Mouse (Mus musculus): ENCODE results near the gene Tmem127. TPM values are rescaled to one million over a fixed set of nuclear protein-coding genes. Genes with fewer than 3 reads are reported as not detected.
"Not testable (repeated sequence)": the region's sequence is repeated elsewhere in the genome, so short reads cannot be mapped to it uniquely, and the experiment has no call there.

Tmem127 gene
- 100 to 1,000 TPM in 1 of 2 experiments, 10 to 100 TPM in 1; 99.7 to 105 TPM for total RNA-seq (2021)
- long read RNA-seq, experiment 1, full-length matches to known transcripts: 9 of 38 reads
- long read RNA-seq, experiment 1, partial matches to known transcripts: 2 of 38 reads
- long read RNA-seq, experiment 1, other reads (novel, unspliced or antisense): 27 of 38 reads
- long read RNA-seq, experiment 2, full-length matches to known transcripts: 4 of 27 reads
- long read RNA-seq, experiment 2, partial matches to known transcripts: 3 of 27 reads
- long read RNA-seq, experiment 2, other reads (novel, unspliced or antisense): 20 of 27 reads

DNA sequence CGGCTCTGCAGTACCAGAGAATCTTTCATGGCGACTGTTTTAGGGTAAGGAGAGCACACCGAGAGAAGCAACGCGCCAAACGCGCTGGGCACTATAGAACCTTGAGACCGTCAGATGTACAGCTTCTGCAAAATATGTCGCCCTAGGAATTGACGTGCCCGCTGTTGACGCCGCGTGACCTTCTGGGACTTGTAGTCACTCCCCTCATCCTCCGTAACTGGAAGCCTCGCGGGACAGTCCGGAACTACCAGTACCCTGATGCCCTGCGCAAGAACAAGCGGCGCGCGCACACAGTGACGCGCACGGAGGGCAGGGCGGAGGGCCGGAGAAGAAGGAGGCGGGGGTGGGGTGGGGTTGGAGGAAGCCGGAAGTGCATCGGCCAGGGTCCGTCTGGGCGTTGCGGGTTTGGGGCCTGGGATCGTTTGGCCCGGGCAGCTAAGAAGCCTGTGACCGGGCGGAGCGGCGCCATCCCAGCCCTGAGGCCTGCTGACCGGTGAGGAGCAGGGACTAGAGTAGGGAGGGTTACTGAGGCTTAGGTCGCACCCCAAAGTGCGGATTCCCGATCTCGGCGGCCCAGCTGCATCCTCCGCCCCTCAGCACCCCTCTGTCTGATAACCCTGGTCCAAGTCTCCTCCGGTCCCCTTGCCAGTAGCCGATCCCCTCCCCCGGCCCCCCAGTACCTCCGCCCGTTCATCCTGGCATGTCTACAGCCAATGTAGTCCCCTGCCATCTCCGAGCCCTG is at the start of gene Tmem127, which contains the start of gene Ciao1:
Gene Tmem127, plus strand, starts transcription at position 317 of the 742 bp plus-strand sequence.
Gene Ciao1, minus strand, starts transcription at position 225 of the 742 bp plus-strand sequence.
- peak; percentile 98 for DNase-seq (ENCODE audit: low spot score in 2 of 2)
- intact Hi-C loops (cut with DNase I): loop anchor here (5.0 kb wide), 1 partner anchor 95 kb away; no protein-coding TSS in a partner anchor

DNA sequence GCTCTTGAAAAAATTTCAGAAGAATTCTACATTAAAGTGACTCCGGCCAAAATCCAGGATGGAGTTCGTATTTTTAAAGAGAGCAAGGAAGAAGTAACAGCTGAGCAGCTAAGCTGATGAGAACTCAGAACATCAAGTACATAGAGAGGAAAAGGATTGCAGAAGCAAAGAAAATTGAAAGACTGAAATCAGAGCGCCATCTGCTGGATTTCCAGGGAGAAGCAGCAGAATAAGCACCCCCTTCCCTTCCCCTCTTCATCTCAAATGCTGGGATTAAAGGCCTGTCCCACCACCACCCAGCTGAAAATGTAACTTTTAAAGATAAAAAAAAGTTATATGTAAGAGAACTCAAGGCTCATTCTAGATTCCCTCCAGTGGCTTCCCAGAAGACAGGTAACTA is 42.8 kb upstream of the Tmem127 start:
- intact Hi-C loops (cut with DNase I): loop anchor here (1.0 to 10.0 kb wide), 3 partner anchors 39 to 180 kb away; partner anchors contain the start of gene Blvra
- DNase-seq (ENCODE audit: low spot score in 2 of 2): peak; percentile 41 to 75

DNA sequence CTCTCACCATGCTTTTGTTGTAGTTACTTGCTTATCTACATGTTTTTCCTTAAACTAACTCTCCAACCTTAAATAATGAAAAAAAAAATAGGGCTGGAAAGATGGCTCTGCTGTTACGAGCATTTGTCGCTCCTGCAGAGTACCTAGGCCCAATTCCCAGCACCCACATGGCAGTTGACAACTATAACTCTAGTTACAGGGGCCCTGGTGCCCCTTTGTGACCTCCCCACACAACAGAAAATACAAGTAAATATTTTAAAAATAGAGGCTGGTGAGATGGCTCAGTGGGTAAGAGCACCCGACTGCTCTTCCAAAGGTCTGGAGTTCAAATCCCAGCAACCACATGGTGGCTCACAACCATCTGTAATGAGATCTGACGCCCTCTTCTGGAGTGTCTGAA is 41.8 kb upstream of the Tmem127 start:
- intact Hi-C loops (cut with DNase I): loop anchor here (1.0 to 10.0 kb wide), 3 partner anchors 40 to 181 kb away; partner anchors contain the start of gene Blvra
- DNase-seq (ENCODE audit: low spot score in 2 of 2): not testable (repeated sequence)

DNA sequence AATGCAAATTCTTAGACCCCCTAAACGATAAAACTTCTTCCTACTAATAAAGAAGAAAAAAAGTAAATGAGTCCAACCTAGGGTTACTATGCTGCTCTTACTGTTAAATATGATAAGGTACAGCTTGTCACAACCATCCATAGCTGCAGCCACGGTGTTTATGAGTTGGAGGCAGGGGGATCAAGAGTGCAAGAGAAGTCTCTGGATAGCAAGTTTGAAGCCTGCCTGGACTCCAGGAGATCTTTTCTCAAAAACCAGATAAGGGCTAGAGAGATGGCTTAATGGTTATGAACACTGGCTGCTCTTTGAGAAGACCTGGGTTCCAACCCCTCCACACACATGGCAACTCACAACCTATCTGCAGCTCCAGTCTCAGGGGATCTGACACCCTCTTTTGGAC is 40.8 kb upstream of the Tmem127 start:
- DNase-seq (ENCODE audit: low spot score in 2 of 2): no peak
- intact Hi-C loops (cut with DNase I): loop anchor here (5.0 to 10.0 kb wide), 2 partner anchors 135 to 182 kb away; partner anchors contain the start of gene Blvra

DNA sequence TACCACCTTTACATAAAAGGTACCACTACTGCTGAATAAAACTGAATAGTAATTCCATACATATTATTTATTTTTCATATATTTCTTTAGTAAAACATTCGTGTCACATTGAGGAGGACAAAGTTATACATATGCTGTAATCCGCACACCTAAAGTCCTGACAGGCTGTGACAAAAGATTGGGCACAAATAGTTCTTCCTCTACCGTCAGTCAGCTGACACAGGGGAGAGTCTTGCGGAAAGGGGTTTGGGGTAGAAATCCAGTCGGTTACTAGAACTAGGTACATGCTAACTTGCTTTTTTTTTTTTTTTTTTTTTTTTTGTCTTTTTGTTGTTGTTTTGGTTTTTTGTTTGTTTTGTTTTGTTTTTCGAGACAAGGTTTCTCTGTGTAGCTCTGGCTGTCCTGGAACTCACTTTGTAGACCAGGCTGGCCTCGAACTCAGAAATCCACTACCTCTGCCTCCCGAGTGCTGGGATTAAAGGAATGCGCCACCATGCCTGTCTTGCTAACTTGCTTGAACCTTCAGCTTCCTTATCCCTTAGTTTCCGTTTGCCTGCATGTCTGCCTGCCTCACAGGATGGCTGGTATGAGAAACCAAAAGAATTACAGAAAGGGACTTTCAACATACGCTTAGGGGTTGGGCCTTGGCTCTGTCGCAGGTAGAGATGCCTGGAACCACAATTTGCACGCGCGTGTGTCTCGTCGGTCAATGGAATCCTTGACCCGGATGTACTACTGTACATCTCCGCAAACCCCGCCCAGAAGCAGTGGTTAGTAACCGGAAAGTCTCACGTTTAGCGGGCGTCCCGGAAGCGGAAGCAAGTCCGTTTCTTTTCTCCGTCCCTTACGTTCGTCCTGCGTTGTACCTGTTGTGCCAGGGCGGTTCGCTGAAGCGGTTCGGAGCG is 39.9 kb upstream of the Tmem127 start, which contains the start of the genes 1810024B03Rik and Snrnp200:
Gene 1810024B03Rik, minus strand, starts transcription at position 734 of the 905 bp plus-strand sequence.
Gene Snrnp200, plus strand, starts transcription at position 840 of the 905 bp plus-strand sequence.
- peak; percentile 96 to 98 for DNase-seq (ENCODE audit: low spot score in 2 of 2)
- intact Hi-C loops (cut with DNase I): loop anchor here (5.0 to 10.0 kb wide), 2 partner anchors 135 to 183 kb away; partner anchors contain the start of gene Blvra

DNA sequence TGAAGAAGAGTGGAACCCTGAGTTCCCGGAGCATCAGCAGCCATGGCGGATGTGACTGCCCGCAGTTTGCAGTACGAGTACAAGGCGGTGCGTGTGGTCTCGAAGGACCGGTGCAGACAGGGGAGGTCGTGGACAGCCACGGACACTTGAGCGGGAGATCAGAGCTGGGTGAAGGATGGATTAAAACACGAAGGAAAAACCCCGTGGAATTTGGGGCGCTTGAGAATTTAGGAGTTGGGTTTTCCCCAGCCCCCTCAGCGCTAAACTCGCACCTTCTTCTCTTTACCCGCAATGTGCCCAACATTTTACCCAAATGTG is 39.3 kb upstream of the Tmem127 start:
- intact Hi-C loops (cut with DNase I): loop anchor here (5.0 to 10.0 kb wide), 2 partner anchors 136 to 184 kb away; partner anchors contain the start of gene Blvra
- no peak for DNase-seq (ENCODE audit: low spot score in 2 of 2)

DNA sequence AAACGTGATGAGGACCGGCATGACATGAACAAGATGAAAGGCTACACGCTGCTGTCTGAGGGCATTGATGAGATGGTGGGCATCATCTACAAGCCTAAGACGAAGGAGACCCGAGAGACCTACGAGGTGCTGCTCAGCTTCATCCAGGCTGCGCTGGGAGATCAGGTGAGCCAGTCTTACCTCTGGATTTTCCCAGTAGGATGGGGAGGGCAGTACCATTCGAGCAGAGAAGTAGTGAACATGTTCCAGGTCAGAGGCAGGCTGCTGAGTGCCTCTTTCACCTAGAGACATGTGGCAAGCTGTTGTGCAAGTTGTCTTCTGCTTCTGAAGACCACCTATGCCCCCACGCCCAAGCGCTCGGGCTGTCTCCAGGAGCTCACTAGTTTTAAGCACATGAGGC is 37.0 kb upstream of the Tmem127 start:
- intact Hi-C loops (cut with DNase I): loop anchor here (10.0 kb wide), 1 partner anchor 366 kb away; no protein-coding TSS in a partner anchor
- no peak for DNase-seq (ENCODE audit: low spot score in 2 of 2)

DNA sequence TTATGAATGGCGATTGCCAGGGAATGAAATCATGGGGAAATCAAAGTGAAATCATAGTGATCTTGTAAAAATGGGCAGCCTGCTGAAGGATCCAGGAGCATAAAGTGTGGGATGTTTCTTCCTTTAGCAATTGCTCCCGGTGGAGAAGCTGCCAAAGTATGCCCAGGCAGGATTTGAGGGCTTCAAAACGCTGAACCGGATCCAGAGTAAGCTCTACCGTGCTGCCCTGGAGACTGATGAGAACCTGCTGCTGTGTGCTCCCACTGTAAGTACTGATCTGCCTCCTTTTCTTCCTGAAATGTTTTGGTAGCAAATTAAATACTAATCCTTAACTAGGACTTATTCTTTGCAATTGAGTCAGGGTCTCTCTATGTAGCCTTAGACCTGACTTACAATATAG is 30.0 kb upstream of the Tmem127 start:
- no peak for DNase-seq (ENCODE audit: low spot score in 2 of 2)
- intact Hi-C loops (cut with DNase I): loop anchor here (10.0 kb wide), 1 partner anchor 373 kb away; no protein-coding TSS in a partner anchor

DNA sequence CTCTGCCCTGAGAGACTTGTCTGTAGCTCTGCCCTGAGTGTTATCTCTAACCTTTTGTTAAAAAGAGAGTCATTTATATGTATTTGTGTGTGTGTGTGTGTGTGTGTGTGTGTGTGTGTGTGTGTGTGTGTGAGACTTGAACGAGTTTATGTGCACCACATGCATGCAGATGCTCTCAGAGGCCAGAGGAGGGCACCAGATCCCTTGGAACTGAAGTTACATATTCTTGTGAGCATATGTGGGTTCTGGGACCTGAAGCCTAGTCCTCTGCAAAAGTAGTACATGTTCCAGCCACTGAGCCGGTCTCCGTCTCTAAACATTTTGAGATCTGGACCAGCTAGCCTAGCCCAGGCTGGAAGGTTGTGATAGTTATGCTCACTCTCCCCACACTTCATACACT is 22.4 kb upstream of the Tmem127 start:
- no peak for DNase-seq (ENCODE audit: low spot score in 2 of 2)
- intact Hi-C loops (cut with DNase I): no loop called here

DNA sequence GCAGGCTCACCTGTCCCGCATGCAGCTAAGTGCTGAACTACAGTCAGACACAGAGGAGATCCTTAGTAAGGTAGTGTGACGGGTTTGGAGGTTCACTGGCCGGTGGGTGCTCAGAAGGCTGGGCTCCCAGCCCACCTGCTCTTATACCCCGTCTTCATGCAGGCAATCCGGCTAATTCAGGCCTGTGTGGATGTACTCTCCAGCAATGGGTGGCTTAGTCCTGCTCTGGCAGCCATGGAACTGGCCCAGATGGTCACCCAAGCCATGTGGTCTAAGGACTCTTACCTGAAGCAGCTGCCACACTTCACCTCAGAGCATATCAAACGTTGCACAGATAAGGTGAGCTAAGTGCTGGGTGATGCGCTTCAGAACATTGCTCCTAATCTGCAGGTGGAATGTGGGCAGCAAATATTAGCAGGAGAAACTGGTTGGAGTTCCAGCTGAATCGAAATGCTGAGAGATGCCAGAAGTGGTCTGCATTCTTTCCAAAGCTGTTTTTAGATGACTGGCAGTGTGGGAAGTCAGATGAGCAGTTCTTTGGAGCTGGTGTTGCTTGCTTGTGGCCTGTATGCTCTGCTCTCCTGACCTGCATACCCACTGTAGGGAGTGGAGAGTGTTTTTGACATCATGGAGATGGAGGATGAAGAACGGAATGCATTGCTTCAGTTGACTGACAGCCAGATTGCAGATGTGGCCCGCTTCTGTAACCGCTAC is 9.7 kb upstream of the Tmem127 start:
- intact Hi-C loops (cut with DNase I): loop anchor here (10.0 kb wide), 1 partner anchor 323 kb away; no protein-coding TSS in a partner anchor
- DNase-seq (ENCODE audit: low spot score in 2 of 2): no peak

DNA sequence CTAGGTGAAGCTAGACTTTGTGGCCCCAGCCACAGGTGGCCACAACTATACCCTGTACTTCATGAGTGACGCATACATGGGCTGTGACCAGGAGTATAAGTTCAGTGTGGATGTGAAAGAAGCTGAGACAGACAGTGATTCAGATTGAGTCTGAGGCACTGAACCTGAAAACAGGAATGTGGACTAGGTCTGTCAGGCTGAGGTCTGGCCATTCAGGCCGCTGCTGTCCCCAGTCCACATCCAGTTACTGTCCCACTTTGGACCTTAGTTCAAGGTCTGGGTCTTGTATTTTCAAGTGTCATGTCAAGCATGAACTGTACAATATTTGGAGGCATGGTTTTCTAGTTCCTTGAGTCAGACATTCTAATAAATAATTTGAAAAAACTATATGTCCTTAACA is 7.6 kb upstream of the Tmem127 start:
- intact Hi-C loops (cut with DNase I): no loop called here
- DNase-seq (ENCODE audit: low spot score in 2 of 2): no peak

DNA sequence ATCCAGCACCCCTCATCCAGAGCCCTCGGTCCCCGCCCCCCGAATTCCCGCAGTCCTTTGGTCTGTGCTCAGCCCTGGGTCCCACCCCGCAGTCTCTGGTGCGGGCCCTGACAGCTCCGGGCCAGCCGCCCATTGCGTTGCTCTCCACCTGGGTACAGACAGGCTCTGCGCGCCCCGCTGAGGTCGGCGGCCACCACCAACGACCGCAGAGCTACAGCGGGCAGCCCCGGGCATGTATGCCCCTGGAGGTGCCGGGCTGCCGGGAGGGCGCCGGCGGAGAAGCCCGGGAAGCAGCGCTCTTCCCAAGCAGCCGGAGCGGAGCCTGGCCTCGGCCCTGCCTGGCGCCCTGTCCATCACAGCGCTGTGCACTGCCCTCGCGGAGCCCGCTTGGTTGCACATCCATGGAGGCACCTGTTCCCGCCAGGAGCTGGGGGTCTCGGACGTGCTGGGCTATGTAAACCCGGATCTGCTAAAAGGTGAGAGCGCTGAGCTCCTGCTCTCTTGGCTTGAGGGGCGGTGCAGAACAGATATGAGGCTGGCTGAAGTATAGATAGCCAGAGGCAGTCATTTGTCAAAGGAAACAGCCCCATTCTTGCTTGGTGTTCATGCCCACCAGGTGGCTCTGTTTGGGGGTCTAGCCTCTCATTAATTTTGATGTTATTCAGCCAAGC is 761 bp downstream of the Tmem127 start:
- intact Hi-C loops (cut with DNase I): loop anchor here (5.0 kb wide), 1 partner anchor 94 kb away; no protein-coding TSS in a partner anchor

DNA sequence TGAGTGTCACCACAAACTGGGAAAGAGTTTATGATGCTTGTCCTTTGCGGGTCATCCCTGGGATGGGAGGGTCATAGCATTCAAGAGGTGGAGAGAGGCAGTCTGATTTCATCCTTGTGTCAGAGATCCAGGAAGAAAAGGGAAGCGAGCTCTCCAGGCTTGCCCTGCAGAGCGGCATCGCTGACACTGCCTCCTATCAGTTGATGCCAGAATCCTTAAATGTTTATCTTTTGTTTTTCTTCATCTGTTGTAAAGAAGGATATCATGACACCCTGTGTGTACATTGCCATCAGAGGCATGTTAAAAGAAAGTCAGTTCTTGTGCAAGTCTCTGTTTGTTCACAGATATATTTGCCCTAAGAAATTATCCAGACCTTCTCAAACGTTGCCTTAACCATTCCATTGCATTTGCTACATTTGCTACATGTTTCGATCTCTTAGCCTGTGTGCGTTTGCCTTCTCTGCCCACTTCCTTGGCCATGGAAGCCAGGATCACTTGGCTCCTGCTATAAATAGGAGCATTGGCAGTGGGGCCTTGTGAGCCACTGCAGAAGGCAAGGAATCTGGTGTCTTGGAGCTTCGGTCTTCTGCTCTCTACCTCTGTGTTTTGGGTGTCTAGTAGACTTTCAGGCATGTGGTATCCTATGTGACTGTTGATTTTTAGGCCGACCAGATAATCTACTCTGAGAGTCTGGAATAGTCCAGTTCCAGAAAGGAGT is 2.7 kb downstream of the Tmem127 start:
- intact Hi-C loops (cut with DNase I): no loop called here
- no peak for DNase-seq (ENCODE audit: low spot score in 2 of 2)

More for the DNA sequence above, 761 bp downstream of the Tmem127 start:
- peak; percentile 33 to 40 for DNase-seq (ENCODE audit: low spot score in 2 of 2)

DNA sequence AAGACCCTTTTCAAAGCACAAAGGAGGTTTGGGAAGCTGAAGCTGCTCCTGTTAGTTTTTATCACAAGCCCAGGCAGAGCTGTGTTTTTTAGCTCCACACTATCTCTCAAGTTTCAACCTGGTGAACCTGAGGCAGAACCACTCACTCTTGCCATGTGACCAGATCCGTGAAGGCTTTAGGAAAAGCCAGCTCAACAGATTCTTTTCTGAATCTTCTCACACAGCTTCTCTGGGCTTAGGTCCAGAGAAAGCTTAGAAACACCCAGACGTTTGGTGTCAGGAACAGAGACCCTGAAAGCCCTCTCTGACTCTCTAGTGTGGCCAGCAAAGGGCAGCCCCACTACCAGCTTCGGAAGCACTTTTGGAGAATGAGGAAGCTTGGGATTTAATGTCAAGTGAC is 3.7 kb downstream of the Tmem127 start:
- intact Hi-C loops (cut with DNase I): no loop called here
- no peak for DNase-seq (ENCODE audit: low spot score in 2 of 2)

DNA sequence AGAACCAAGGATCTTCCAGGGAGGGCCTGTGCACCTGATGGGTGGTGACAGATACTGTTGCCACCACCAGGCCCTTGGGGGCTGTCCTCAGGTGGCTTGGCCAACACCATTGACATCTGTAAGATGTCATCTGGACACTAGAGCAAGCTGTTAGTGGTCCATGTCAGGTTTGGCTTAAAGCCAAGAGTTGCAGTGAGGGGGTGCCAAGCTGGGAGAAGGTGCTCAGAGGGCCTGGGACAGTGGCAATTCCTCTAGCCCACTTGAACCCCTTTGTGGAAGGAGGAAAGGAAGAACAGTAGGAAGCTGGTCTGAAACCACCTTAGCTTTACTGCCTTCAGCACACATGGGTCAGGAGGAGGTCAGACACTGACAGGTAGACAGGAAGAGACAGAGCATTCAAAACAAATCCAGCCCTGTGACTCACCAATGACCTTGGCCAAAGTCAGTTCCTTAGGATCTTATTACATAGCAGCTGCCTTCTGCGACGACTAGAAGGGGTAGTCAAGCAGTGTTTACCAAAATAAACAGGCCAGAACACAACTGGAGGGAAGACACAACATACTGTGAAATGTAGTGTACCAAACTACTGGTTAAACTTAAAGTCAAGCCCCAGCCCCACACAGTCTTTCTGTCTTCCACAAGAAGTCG is 4.3 kb downstream of the Tmem127 start:
- intact Hi-C loops (cut with DNase I): no loop called here
- no peak for DNase-seq (ENCODE audit: low spot score in 2 of 2)

DNA sequence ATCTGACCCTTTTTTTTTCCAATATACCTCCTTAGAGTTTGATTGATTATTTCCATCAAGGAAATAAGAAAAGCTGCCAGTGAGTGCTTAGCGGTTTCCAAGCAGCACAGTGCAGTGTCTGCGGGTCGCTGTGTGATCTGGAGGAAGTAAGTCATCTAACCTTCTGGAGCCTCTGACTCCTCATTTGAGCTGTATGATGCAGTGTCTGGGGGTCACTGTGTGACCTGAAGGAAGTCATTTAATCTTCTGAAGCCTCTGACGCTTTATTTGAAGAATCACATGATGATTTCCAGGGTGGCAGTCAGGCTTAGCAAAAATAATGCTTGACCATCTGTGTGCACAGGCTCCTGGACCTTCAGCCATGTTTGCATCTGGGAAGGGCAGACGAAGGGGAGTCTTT is 5.1 kb downstream of the Tmem127 start:
- intact Hi-C loops (cut with DNase I): no loop called here
- DNase-seq (ENCODE audit: low spot score in 2 of 2): no peak

Measured in left cerebral cortex, postnatal 14 days (tissue).